Mouse (Mus musculus) naive thymus-derived CD4-positive, alpha-beta T cell, adult 5 months (primary cell): ENCODE data around the gene Calml4. TPM values are rescaled to one million over a fixed set of nuclear protein-coding genes. Genes with fewer than 3 reads are reported as not detected.

Source experiments
- polyA plus RNA-seq: library from polyadenylated mRNA; unstranded; fragments of 100-300 nt; shearing (Covaris generic); gene quantifications from one replicate; pipeline ENCODE4 v1.2.1, GENCODE M21; 2017

Calml4 gene
- polyA plus RNA-seq: not detected

DNA sequence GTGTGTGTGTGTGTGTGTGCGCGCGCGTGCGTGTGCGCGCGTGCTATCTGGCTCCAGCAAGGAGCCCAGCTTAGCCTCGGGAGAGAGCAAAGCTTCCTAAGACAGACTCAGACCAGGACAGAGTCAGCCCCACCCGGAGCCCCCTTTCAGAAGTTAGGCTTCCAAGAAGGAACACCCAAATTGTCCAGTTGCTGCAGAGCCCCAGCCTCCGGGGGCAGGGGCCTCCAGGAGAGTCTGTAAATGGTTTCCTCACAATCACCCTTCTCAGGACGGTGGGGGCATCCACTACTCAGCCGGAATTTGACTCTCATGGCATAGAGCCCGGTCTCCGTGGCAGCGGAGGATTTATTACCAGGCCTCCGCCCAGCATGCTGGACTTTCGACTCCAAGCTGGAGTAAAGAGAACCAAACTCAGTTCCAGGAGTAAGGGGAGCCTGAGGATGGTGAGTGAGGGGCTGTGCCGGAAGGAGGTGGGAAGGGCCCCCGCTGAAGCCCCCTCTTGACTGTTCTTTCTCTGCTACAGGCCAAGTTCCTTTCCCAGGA, at the start of gene Calml4:
Gene Calml4, plus strand, starts transcription at position 362 of the 543 bp plus-strand sequence.

DNA sequence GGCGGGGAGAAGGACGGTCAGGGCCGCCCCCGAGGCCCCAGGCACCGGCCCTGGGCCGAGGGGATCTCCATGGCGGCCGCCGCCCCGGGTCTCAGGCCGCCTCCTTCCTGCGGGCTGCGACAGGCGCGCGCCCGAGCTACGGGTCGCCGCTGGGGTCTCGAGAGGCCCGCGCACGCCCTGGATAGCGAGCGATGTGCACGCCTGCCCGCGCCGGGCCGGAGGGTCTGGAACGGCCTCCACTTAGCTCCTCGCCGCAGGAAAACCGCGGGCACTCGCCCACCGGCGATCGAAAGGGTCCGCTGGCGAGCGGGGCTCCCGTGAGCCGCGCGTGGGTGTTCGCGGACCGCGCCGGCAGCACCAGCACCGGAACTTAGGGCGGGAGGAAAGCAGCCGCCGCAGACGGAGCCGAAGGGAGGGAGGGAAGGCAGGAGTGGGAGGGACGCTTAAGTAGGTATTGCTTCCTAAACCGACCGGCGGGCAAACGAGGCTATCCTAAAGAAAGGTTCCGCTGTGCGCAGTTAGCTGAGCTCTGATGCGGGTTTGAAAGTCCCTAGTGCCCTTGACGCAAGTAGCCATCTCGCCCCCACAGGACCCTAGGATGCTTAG, 46.3 kb upstream of the Calml4 start, which contains the start of gene Fem1b:
Gene Fem1b, minus strand, starts transcription at position 419 of the 606 bp plus-strand sequence.

DNA sequence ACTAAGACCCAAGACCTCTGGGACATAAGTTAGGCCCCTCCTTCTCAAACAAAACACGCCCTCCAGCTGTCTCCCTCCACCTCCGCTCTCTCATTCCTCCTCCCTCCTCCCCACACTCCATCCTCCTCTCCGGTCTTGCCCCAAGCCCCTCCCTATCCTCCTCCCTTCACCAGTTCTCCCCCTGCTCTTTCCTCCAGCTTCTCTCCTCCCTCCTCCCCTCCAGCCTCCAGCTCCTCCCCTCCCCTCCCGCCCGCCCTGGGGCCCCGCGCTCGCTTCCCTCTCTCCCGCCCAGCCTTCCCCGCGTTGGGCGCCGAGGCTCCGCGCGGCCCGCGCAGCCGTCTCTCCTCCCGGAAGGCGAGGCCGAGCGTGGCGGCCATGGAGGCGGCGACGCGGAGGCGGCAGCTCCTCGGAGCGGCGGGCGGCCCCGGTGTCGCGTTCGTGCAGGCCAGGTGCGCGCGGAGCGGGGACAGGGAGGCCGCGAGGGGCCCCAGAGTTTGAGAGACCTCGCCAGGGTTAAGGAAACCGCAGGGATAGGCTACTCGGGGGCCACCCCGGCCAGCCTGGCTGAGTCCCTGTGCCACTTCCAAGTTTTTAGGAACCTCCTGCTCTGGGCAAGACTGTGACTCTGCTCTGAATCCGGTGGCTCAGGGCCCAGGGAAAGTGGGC, 19.2 kb upstream of the Calml4 start, which contains the start of gene Cln6:
Gene Cln6, plus strand, starts transcription at position 280 of the 666 bp plus-strand sequence.

Other genes starting within 250 kb of the Calml4 start
- gene Itga11, start 180.3 kb upstream of the Calml4 start, polyA plus RNA-seq: not detected
- gene Fem1b, start 46.1 kb upstream of the Calml4 start, polyA plus RNA-seq: 11.8 TPM
- 8.5 TPM for gene Cln6, start 19.3 kb upstream of the Calml4 start, polyA plus RNA-seq
- 161 TPM for gene Pias1, start 129.8 kb downstream of the Calml4 start, polyA plus RNA-seq